Mouse (Mus musculus) intestine, embryonic 14.5 days (tissue): ENCODE results near the gene Adamts17. TPM values are rescaled to one million over a fixed set of nuclear protein-coding genes. Genes with fewer than 3 reads are reported as not detected.

Experiments
- ATAC-seq: fragments of 200-750 bp; cut with Nextera tagmentation; replicated peaks from 2 replicates; pipeline ENCODE4 v1.8.0; 2017; ENCODE audit warnings: low read depth, moderate number of reproducible peaks, moderate TSS enrichment, moderate library complexity; ENCODE audit not compliant: low FRiP score, low TSS enrichment
- DNase-seq: peaks from one replicate; pipeline ENCODE4 v3.0.0-alpha.2; 2018; ENCODE audit warnings: low spot score
- H3K27ac ChIP-seq: fragments of 300-500 bp; sonication (generic); 2 replicates; pipeline ENCODE4 v1.5.1; 2014; ENCODE audit warnings: low read depth, mild to moderate bottlenecking, control low read depth
- H3K27me3 ChIP-seq: fragments of 300-500 bp; sonication (generic); replicated peaks from 2 replicates; pipeline ENCODE4 v1.6.1; 2014; ENCODE audit warnings: low read length, control low read depth; ENCODE audit not compliant: control insufficient read depth, insufficient read depth
- H3K36me3 ChIP-seq: fragments of 300-500 bp; sonication (generic); 2 replicates; pipeline ENCODE4 v1.6.1; 2014; ENCODE audit warnings: low read length, control low read depth; ENCODE audit not compliant: control insufficient read depth, insufficient read depth
- H3K4me1 ChIP-seq: fragments of 300-500 bp; sonication (generic); replicated peaks from 2 replicates; pipeline ENCODE4 v1.6.1; 2014; ENCODE audit warnings: low read length, control low read depth, mixed read lengths; ENCODE audit not compliant: control insufficient read depth, insufficient read depth
- H3K4me2 ChIP-seq: fragments of 300-500 bp; sonication (generic); 2 replicates; pipeline ENCODE4 v1.6.1; 2014; ENCODE audit warnings: low read length
- H3K4me3 ChIP-seq: fragments of 300-500 bp; sonication (generic); 2 replicates; pipeline ENCODE4 v1.5.1; 2014; ENCODE audit warnings: low read depth, low read length, control low read depth, mixed read lengths
- H3K9ac ChIP-seq: fragments of 300-500 bp; sonication (generic); 2 replicates; pipeline ENCODE4 v1.6.1; 2014; ENCODE audit warnings: mild to moderate bottlenecking, low read length
- H3K9me3 ChIP-seq: fragments of 300-500 bp; sonication (generic); 2 replicates; pipeline ENCODE4 v1.6.1; 2016; ENCODE audit warnings: low read length, control low read depth; ENCODE audit not compliant: control insufficient read depth
- WGBS: fragments of 180-500 bp; shearing (Covaris S2); extraction: QIAGEN DNeasy Blood & Tissue Kit; methylation state at CpG from one replicate; pipeline ENCODE4 v1.1.7; 2014; 5-methylcytosine and 5-hydroxymethylcytosine counted together
- polyA plus RNA-seq: library from polyadenylated mRNA; unstranded; fragments of >200 nt; fragmentation: Nextera tagmentation; extraction: Ambion mirVana; gene quantifications from 2 replicates; pipeline ENCODE4 v1.2.1, GENCODE M21; 2014

The Adamts17 gene
- polyA plus RNA-seq, 1 experiment from 2014 or later = 6.7 TPM

DNA sequence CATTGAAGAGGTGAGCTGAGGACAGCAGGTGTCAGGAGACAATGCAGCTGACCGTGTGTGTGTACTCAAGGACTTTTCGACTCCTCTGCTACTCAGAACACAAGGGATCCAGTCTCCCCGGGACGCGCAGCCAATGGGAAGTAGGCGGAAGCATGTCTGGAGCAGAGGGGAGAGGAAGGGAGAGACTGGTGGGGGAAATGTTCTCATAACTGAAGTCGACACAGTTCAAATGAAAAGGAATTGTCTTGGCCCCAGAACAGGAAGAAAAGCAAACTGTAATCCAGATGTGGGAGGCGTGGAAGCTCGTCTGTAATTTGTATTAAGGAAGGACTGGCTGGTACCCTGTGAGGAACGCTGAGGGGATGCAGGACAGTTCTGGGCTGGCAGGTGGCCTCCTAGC, 135.3 kb downstream of the Adamts17 start:
- Histone ChIP-seq H3K27ac (no peak overlapping the region), H3K9ac (no peak overlapping the region), H3K4me3 (no peak overlapping the region), H3K36me3 (no peaks in the 10 kb centered on the region), H3K4me2 (no peak overlapping the region), H3K4me1 (0 out of 2 replicates have a peak, but pooled peaks cover 9% of the 10 kb centered on the region), H3K9me3 (no peaks in the 10 kb centered on the region), H3K27me3 (no peaks in the 10 kb centered on the region)
- DNase-seq (no peak), ATAC-seq (no peak)
- WGBS = 52% methylated on average over 10 of the region's 10 CpGs

DNA sequence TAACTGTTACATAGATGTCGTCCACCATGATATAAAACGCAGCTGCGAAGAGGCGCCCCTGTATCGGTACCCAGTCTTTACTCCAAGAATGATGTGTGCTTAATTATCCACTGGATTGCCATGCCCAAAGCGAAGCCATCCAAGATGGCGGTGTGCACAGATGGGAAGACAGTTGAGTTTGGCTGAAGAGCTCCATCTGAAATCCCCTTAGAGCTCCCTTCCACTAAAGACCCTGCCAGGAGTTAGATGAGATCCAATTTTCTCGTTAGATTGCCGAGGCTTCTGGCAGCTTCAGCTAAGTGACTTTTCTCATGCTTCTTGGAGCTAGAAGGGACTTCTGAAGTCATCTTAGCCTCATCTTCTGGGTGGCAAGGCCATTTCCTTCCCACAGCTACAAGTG, 136.8 kb downstream of the Adamts17 start:
- Histone ChIP-seq H3K27me3 (no peaks in the 10 kb centered on the region), H3K4me1 (no peaks in the 10 kb centered on the region), H3K4me3 (no peak overlapping the region), H3K4me2 (no peak overlapping the region), H3K27ac (no peak overlapping the region), H3K9ac (no peak overlapping the region), H3K9me3 (no peaks in the 10 kb centered on the region), H3K36me3 (no peaks in the 10 kb centered on the region)
- WGBS = 95% methylated on average over 9 of the region's 9 CpGs
- ATAC-seq (no peak), DNase-seq (no peak)

DNA sequence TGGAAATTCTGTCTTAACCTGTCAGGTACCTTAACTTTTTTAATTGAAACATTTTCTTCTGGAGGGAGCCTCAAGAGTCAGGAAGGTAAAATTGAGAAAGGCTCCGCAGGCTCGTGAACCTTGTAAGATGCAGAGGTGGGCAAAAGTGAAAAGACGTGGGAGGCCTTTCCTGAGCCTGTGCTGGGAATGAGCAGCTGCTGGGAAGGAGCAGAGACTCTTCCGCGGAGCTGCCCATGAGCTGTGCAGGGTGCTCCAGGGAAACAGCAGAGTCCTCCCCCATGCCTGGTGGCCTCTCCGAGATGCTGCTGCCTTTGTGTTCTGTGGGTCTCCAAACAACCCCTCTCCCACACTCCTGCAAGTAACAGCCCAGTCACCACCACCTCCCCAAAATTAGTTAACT, 142.1 kb downstream of the Adamts17 start:
- ATAC-seq = no peak
- Histone ChIP-seq H3K9me3 (no peaks in the 10 kb centered on the region), H3K9ac (no peak overlapping the region), H3K27me3 (no peaks in the 10 kb centered on the region), H3K36me3 (no peaks in the 10 kb centered on the region), H3K4me1 (no peaks in the 10 kb centered on the region), H3K27ac (no peak overlapping the region), H3K4me2 (no peak overlapping the region), H3K4me3 (no peak overlapping the region)
- 71% methylated on average over 6 of the region's 6 CpGs for WGBS
- DNase-seq = no peak

DNA sequence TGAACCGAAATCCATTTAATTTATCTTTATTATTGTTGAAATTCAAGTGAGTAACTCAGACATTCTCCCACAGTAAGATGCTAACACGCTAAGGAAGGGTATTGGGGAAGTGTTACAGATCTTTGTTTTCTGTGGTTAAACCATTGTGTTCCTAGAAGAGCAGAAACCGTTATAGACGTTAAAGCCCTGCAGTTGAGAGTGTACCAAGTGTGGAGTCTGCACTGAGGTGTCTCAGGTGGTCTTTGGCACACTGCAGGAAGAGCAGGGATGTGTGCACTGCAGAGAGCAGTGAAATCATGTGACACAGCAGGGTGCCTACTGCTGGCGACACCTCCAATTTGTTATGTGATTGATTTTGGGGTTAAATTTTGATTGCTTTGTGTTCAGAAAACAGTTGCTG, 142.5 kb downstream of the Adamts17 start:
- Histone ChIP-seq H3K9ac (no peak overlapping the region), H3K27ac (no peak overlapping the region), H3K36me3 (no peaks in the 10 kb centered on the region), H3K27me3 (no peaks in the 10 kb centered on the region), H3K4me2 (no peak overlapping the region), H3K4me1 (no peaks in the 10 kb centered on the region), H3K9me3 (no peaks in the 10 kb centered on the region), H3K4me3 (no peak overlapping the region)
- 80% methylated on average over 5 of the region's 5 CpGs for WGBS
- DNase-seq (no peak), ATAC-seq (no peak)

DNA sequence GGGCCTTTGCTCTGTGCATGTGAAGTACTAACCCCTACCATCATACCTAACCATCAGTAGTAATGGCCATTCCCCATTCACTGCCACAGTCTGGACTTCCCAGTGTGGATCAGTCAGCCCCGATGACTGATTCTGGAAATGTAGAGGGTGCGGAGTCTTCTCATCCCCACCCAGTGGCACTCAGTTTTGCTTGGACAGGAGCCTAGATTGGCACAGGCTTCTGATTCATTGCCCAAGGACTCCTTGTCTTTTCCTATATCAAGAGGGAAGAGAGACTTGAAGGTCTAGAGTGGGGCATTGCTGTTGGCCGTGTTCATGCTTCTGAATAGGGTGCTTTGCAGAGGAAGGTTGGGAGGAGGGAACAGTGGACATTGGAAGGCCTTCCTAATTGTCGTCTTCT, 148.1 kb downstream of the Adamts17 start:
- 92% methylated on average over 4 of the region's 4 CpGs for WGBS
- H3K36me3 ChIP-seq = no peaks in the 10 kb centered on the region

DNA sequence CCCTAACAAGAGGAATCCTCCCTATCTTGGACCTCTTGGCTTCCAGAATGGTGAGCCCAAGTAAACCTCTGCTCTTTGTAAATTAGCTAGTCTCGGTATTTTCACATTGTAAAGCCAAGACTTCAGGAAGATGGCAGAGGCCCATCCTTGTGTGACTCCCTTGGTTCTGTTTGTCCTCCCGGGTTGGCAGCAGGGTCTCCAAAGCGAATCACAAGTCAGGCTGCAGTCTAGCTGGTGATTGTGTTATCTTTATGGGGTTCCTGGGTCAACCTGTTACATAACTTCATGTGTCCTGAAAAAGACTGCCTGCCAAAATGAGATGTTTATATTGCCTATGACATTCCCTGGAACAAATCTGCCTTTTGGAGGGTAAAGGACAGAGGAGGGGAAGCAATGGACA, 148.9 kb downstream of the Adamts17 start:
- Histone ChIP-seq H3K9ac (no peak overlapping the region), H3K36me3 (no peaks in the 10 kb centered on the region), H3K4me3 (no peak overlapping the region), H3K4me2 (no peak overlapping the region), H3K27ac (no peak overlapping the region), H3K9me3 (no peaks in the 10 kb centered on the region), H3K27me3 (no peaks in the 10 kb centered on the region), H3K4me1 (no peaks in the 10 kb centered on the region)
- WGBS = 81% methylated on average over 3 of the region's 3 CpGs
- ATAC-seq (no peak), DNase-seq (no peak)

More for the DNA sequence above, 148.1 kb downstream of the Adamts17 start:
- Histone ChIP-seq H3K4me3 (no peak overlapping the region), H3K27ac (no peak overlapping the region), H3K9ac (no peak overlapping the region), H3K9me3 (no peaks in the 10 kb centered on the region), H3K27me3 (no peaks in the 10 kb centered on the region), H3K4me1 (no peaks in the 10 kb centered on the region), H3K4me2 (no peak overlapping the region)
- no peak for DNase-seq
- no peak for ATAC-seq

DNA sequence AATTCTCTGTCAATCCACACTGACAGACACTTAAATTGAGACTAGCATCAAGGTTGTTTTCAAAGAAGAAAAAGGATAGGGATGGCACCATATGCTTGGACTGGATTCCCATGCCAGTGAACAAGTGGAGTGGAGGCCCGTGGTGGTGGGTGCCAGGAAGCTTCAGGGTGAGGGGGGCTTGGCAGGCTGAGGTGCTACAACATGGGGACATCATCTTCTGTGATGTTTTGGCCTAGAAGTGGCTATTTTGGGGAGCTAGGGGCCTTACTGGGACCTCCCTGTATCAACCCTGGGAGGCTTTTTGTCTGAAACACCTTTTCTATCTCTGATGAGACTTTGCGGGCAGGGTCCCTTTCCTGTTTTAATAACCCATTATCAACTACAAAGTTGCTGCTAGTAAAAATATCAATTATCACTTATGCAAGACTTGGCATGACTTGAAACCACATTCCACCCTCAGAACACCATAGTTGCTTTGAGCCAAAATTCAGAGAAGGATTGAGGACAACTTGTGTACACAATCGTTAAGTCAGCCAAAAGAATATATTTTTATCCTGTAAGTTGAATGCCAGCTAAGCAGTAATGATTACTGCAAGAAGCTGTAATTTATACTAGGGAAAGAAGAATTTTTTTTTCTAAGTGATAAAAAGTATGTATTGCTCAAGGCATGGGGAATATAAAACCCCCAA, 150.0 kb downstream of the Adamts17 start:
- no peak overlapping the region for H3K9ac ChIP-seq
- 95% methylated on average over 3 of the region's 3 CpGs for WGBS

DNA sequence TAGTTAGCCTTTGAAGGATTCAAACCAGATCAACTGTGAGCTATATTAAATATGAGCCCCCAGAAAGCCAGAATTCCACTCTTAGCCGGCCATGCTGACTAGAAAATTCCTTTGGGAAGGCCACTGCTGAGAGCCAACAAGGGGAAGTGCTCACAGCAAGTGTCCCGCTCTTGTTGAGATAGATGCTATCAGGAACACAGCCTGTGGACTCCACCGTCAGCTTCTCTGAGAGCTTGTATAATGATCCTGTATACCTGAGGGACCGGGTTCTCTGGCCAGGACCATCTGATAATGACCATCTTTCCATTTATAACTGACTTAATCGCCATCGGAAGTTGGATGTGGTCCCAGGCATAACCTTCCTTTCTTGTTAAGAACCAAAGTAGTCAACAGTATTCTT, 159.3 kb downstream of the Adamts17 start:
- DNase-seq (no peak), ATAC-seq (no peak)
- Histone ChIP-seq H3K4me1 (no peaks in the 10 kb centered on the region), H3K9me3 (no peaks in the 10 kb centered on the region), H3K27ac (no peak overlapping the region), H3K36me3 (no peaks in the 10 kb centered on the region), H3K4me2 (no peak overlapping the region), H3K4me3 (no peak overlapping the region), H3K9ac (no peak overlapping the region), H3K27me3 (no peaks in the 10 kb centered on the region)
- WGBS = 90% methylated on average over 6 of the region's 6 CpGs

More for the DNA sequence above, 150.0 kb downstream of the Adamts17 start:
- no peaks in the 10 kb centered on the region for H3K36me3 ChIP-seq
- no peak overlapping the region for H3K4me2 ChIP-seq
- DNase-seq = no peak
- H3K27ac ChIP-seq = no peak overlapping the region
- H3K9me3 ChIP-seq = no peaks in the 10 kb centered on the region
- no peak for ATAC-seq
- no peaks in the 10 kb centered on the region for H3K27me3 ChIP-seq
- no peaks in the 10 kb centered on the region for H3K4me1 ChIP-seq
- no peak overlapping the region for H3K4me3 ChIP-seq

DNA sequence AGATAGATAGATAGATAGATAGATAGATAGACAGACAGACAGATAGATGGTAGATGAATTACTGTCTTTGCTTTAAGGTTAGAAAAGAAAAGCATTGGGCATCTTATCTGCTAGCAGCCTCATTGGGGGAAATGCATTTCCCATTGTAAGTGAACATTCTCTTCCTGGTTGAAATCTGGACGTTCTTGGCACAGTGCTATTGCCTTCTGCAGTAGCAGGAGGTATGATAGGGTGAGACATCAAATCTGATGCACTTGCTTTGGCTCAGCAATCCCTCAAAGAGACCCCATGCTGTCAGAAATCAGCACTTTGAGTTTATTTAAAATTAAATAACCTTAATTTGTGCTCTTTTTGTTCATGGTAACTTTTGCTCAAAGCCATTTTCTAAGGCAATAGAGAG, 164.1 kb downstream of the Adamts17 start:
- Histone ChIP-seq H3K4me3 (no peak overlapping the region), H3K27me3 (no peaks in the 10 kb centered on the region), H3K4me2 (no peak overlapping the region), H3K36me3 (no peaks in the 10 kb centered on the region), H3K4me1 (no peaks in the 10 kb centered on the region), H3K27ac (no peak overlapping the region), H3K9ac (no peak overlapping the region), H3K9me3 (peaks cover 4% of the 10 kb centered on the region; the same call in 1 of the 2 replicates)
- DNase-seq (no peak), ATAC-seq (no peak)
- 79% methylated on average over 1 of the region's 1 CpGs for WGBS
